Mouse (Mus musculus) gastrocnemius, adult 18-20 months (tissue): Measurements from ENCODE around the gene Galnt5. TPM values are rescaled to one million over a fixed set of nuclear protein-coding genes. Genes with fewer than 3 reads are reported as not detected.

ENCODE experiments used
- total RNA-seq, 2 experiments: library from RNA; stranded (reverse); gene quantifications; 2 replicates each; pipeline ENCODE4 v1.2.3; 2021

The Galnt5 gene
- total RNA-seq, 2 experiments from 2014 or later = 1.2 to 1.4 TPM

Other genes with a start within 250 kb of the Galnt5 start
- gene Ermn, start 55.0 kb downstream of the Galnt5 start, total RNA-seq = not detected
- gene Cytip, start 197.6 kb downstream of the Galnt5 start, total RNA-seq = under 1 TPM; 0.14 to 0.27 TPM